27 mouse cellular contexts compared by ENCODE assay signal in genomic region chr4:135326046-135326445, GRCm38 (mm10). TPM values are rescaled to one million over a fixed set of nuclear protein-coding genes. Genes with fewer than 3 reads are reported as not detected.
A peak's percentile ranks its signal among the peaks of the same experiment; 100 is the strongest.
DNase-seq lines count a peak whose midpoint lies in the region; ATAC-seq and TF ChIP-seq lines count a peak whose summit lies in the region.
"Had no signal": no experiment of that assay in that cellular context is flagged by ENCODE, and none has a peak within 500 bp of the region (broad histone marks: within the 10 kb centered on the region; RNA-seq: fewer than 3 reads in every experiment).

No protein-coding gene starts in this region.

- H3K4me3 ChIP-seq in gastrocnemius, adult 2 months: no peak overlapping the region
- no peak overlapping the region for H3K4me3 ChIP-seq in liver, embryonic 12.5 days
- H3K4me3 ChIP-seq: embryonic facial prominence, embryonic 12.5 days; embryonic facial prominence, embryonic 15.5 days; heart, embryonic 12.5 days; heart, embryonic 15.5 days; hindbrain, embryonic 10.5 days; hindbrain, embryonic 13.5 days had no signal

- peaks cover 8% of the 10 kb centered on the region for H3K4me1 ChIP-seq in liver, embryonic 12.5 days
- H3K4me1 ChIP-seq: embryonic facial prominence, embryonic 12.5 days; embryonic facial prominence, embryonic 15.5 days; heart, embryonic 12.5 days; heart, embryonic 15.5 days; hindbrain, embryonic 10.5 days; hindbrain, embryonic 13.5 days had no signal

- peak; percentile 52 for DNase-seq in gastrocnemius, adult 2 months
- no peak for DNase-seq in gastrocnemius, postnatal 10 days
- DNase-seq in liver (no peak), 416B (ENCODE audit: low read depth) (peak; percentile 28)
- peak; percentile 48 for DNase-seq in brain, adult 2 months (ENCODE audit: low read depth, low spot score)
- DNase-seq in urinary bladder, adult 2 months (ENCODE audit: low spot score): no peak
- no peak for DNase-seq in cerebellum, adult 18-20 months
- DNase-seq: adrenal gland, adult 8-10 months; adrenal gland, postnatal 25 days; cerebellum, adult 2 months; cerebellum, adult 9-11 months; cerebellum, postnatal 25 days; forebrain, postnatal 0 days; gastrocnemius, postnatal 25 days; heart, adult 18-20 months; heart, postnatal 10 days; heart, postnatal 36 days had no signal

- ATAC-seq in liver, embryonic 12.5 days: peak; percentile 11; the same call in 1 of the 2 replicates
- ATAC-seq: CD4-positive, CD25-positive, alpha-beta regulatory T cell, adult 4 months; forebrain, embryonic 14.5 days; forebrain, postnatal 0 days; hindbrain, embryonic 16.5 days had no signal

- H3K9me3 ChIP-seq in liver, embryonic 12.5 days (replicated peaks): no peaks in the 10 kb centered on the region
- H3K9me3 ChIP-seq: embryonic facial prominence, embryonic 12.5 days; embryonic facial prominence, embryonic 15.5 days; heart, embryonic 12.5 days; heart, embryonic 15.5 days; hindbrain, embryonic 10.5 days; hindbrain, embryonic 13.5 days had no signal

- H3K9ac ChIP-seq in liver, embryonic 12.5 days: no peak overlapping the region
- H3K9ac ChIP-seq: embryonic facial prominence, embryonic 12.5 days; embryonic facial prominence, embryonic 15.5 days; forebrain, postnatal 0 days; heart, embryonic 12.5 days; heart, embryonic 15.5 days; hindbrain, embryonic 13.5 days had no signal

- peaks cover 100% of the 10 kb centered on the region for H3K36me3 ChIP-seq in liver, embryonic 12.5 days

- H3K27ac ChIP-seq in gastrocnemius, adult 2 months: peak overlapping the region; percentile 71; the same call in 1 of the 2 replicates
- no peak overlapping the region for H3K27ac ChIP-seq in liver, embryonic 12.5 days
- H3K27ac ChIP-seq: embryonic facial prominence, embryonic 12.5 days; embryonic facial prominence, embryonic 15.5 days; heart, embryonic 15.5 days; hindbrain, embryonic 10.5 days; hindbrain, embryonic 13.5 days had no signal

- H3K4me2 ChIP-seq in liver, embryonic 12.5 days: no peak overlapping the region
- H3K4me2 ChIP-seq: embryonic facial prominence, embryonic 12.5 days; embryonic facial prominence, embryonic 15.5 days; heart, embryonic 12.5 days; heart, embryonic 15.5 days; hindbrain, embryonic 13.5 days had no signal

- H3K27me3 ChIP-seq in liver, embryonic 12.5 days (replicated peaks): no peaks in the 10 kb centered on the region
- H3K27me3 ChIP-seq: embryonic facial prominence, embryonic 12.5 days; embryonic facial prominence, embryonic 15.5 days; heart, embryonic 12.5 days; heart, embryonic 15.5 days; hindbrain, embryonic 13.5 days had no signal

- TF ChIP-seq CTCF in gastrocnemius, adult 2 months (IDR thresholded peaks at IDR 0.05): no peak

- intact Hi-C loops in gastrocnemius, adult 2 months (cut with DNase I): loop anchor here (10.0 kb wide), 1 partner anchor 261 kb away; no protein-coding TSS in a partner anchor

RNA-seq across cellular contexts. Expression of gene Srrm1, which starts 27.1 kb away (rescaled TPM):
- 10 to 100 TPM; 68.8 to 71.7 TPM for total RNA-seq in gastrocnemius, adult 2 months (2021)
- total RNA-seq in gastrocnemius, postnatal 10 days (2021): 100 to 1,000 TPM in 1 of 2 experiments, 10 to 100 TPM in 1; 74.6 to 107 TPM
- polyA plus RNA-seq in liver, embryonic 12.5 days (2016; fragmentation: Nextera tagmentation; extraction: Ambion mirVana): 170 and 173 TPM in 2 replicates
- polyA plus RNA-seq in urinary bladder, adult 2 months (2012; rRNA removed): 72.7 and 112 TPM in 2 replicates

RNA-seq across cellular contexts. Expression of gene Clic4, which starts 53.4 kb away (rescaled TPM):
- total RNA-seq in gastrocnemius, adult 2 months (2021): 10 to 100 TPM; 16.9 to 33.9 TPM
- 10 to 100 TPM; 56.8 to 69.7 TPM for total RNA-seq in gastrocnemius, postnatal 10 days (2021)
- 161 and 169 TPM in 2 replicates for polyA plus RNA-seq in liver, embryonic 12.5 days (2016; fragmentation: Nextera tagmentation; extraction: Ambion mirVana)
- polyA plus RNA-seq in urinary bladder, adult 2 months (2012; rRNA removed): 151 and 185 TPM in 2 replicates

Comparison
In these comparisons a context has a peak if more than half of its experiments do, and no peak if none do; other contexts are left out.
1. DNase-seq: peak in gastrocnemius, adult 2 months (single experiment), 416B (single experiment) and brain, adult 2 months (single experiment); none in gastrocnemius, postnatal 10 days (single experiment), liver (single experiment), urinary bladder, adult 2 months (single experiment) and cerebellum, adult 18-20 months (0 of 2).